Mouse (Mus musculus) limb, embryonic 15.5 days (tissue): Measurements from ENCODE around the gene Ntrk2. TPM values are rescaled to one million over a fixed set of nuclear protein-coding genes. Genes with fewer than 3 reads are reported as not detected.

Experiments used
- ATAC-seq: fragments of 200-750 bp; cut with Nextera tagmentation; 2 replicates; pipeline ENCODE4 v1.8.0; 2017; ENCODE audit warnings: low read depth, moderate TSS enrichment; ENCODE audit not compliant: insufficient number of reproducible peaks, low FRiP score, low TSS enrichment
- H3K27ac ChIP-seq: fragments of 300-500 bp; sonication (generic); 2 replicates; pipeline ENCODE4 v1.5.1; 2015; ENCODE audit warnings: moderate library complexity, mild to moderate bottlenecking, inconsistent platforms
- H3K27me3 ChIP-seq: fragments of 300-500 bp; sonication (generic); 2 replicates; pipeline ENCODE4 v1.6.1; 2015; ENCODE audit warnings: inconsistent platforms
- H3K36me3 ChIP-seq: fragments of 300-500 bp; sonication (generic); 2 replicates; pipeline ENCODE4 v1.6.1; 2015; ENCODE audit warnings: inconsistent platforms
- H3K4me1 ChIP-seq: fragments of 300-500 bp; sonication (generic); 2 replicates; pipeline ENCODE4 v1.6.1; 2015; ENCODE audit warnings: inconsistent platforms
- H3K4me2 ChIP-seq: fragments of 300-500 bp; sonication (generic); 2 replicates; pipeline ENCODE4 v1.6.1; 2015; ENCODE audit warnings: mild to moderate bottlenecking, inconsistent platforms
- H3K4me3 ChIP-seq: fragments of 300-500 bp; sonication (generic); 2 replicates; pipeline ENCODE4 v1.5.1; 2015; ENCODE audit warnings: mild to moderate bottlenecking, inconsistent platforms
- H3K9ac ChIP-seq: fragments of 300-500 bp; sonication (generic); 2 replicates; pipeline ENCODE4 v1.6.1; 2015; ENCODE audit warnings: inconsistent platforms
- H3K9me3 ChIP-seq: fragments of 300-500 bp; sonication (generic); 2 replicates; pipeline ENCODE4 v1.6.1; 2016; ENCODE audit warnings: inconsistent platforms
- WGBS: fragments of 180-500 bp; shearing (Covaris S2); methylation state at CpG from one replicate; pipeline ENCODE4 v1.1.7; 2015; 5-methylcytosine and 5-hydroxymethylcytosine counted together
- polyA plus RNA-seq: library from polyadenylated mRNA; unstranded; fragments of >200 nt; fragmentation: Nextera tagmentation; extraction: Ambion mirVana; gene quantifications from 2 replicates; pipeline ENCODE4 v1.2.1, GENCODE M21; 2015

Gene Ntrk2
- polyA plus RNA-seq, 1 experiment from 2014 or later: 17.9 TPM

DNA sequence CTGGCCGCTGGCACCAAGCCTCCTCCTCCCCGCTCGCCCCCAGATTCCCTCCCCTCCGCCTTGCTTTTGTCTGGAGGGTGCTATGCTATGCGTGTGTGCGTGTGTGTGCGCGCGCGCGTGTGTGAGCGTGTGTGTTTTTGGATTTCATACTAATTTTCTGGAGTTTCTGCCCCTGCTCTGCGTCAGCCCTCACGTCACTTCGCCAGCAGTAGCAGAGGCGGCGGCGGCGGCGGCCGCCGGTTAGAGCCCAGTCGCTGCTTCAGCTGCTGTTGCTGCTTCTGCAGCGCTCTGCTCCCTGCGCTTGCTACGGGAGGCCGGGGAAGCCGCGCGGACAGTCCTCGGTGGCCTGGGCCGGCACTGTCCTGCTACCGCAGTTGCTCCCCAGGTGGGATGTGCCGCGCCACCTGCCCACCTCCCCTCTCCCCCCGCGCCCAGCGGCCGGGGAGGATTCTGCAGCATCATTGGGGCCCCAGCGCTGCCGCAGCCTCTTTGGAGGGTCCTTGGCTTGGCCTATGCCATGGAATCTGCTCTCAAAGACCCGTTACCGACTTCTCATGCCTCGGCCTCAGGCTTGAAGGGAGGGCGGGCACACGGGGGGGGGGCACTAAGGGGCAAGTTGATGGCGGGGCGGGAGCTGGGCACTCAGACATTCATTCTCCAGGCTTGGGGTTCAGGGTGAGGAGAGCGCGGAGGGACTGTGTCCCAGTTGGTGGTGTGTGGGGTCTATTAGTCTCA is 1.4 kb downstream of the Ntrk2 start:
- peak overlapping the region; percentile 44 for H3K9ac ChIP-seq
- ATAC-seq: 0 out of 2 replicates have a peak, but pooled peaks have one; percentile 24
- H3K27ac ChIP-seq: no peak overlapping the region
- H3K36me3 ChIP-seq: no peaks in the 10 kb centered on the region
- no peaks in the 10 kb centered on the region for H3K9me3 ChIP-seq
- WGBS: under 1% methylated on average over 50 of the region's 50 CpGs
- peaks cover 23% of the 10 kb centered on the region for H3K4me1 ChIP-seq
- H3K27me3 ChIP-seq: peaks cover 62% of the 10 kb centered on the region
- H3K4me3 ChIP-seq: peak overlapping the region; percentile 53
- H3K4me2 ChIP-seq: peak overlapping the region; percentile 98

DNA sequence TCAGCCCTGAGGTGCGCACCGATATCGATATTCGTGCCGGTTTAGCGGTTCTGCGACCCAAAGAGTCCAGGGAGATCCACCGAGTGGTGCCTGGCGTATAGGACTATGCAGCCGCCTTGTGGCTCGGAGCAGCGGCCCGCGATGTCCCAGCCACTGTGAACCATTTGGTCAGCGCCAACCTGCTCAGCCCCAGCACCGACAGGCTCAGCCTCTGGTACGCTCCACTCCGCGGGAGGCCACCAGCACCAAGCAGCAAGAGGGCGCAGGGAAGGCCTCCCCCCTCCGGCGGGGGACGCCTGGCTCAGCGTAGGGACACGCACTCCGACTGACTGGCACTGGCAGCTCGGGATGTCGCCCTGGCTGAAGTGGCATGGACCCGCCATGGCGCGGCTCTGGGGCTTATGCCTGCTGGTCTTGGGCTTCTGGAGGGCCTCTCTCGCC is 2.0 kb downstream of the Ntrk2 start:
- Histone ChIP-seq H3K27ac (no peak overlapping the region), H3K27me3 (peaks cover 62% of the 10 kb centered on the region), H3K4me3 (peak overlapping the region; percentile 53), H3K9me3 (no peaks in the 10 kb centered on the region), H3K4me1 (peaks cover 23% of the 10 kb centered on the region), H3K9ac (peak overlapping the region; percentile 34), H3K4me2 (peak overlapping the region; percentile 98), H3K36me3 (no peaks in the 10 kb centered on the region)
- WGBS: 1% methylated on average over 31 of the region's 32 CpGs
- ATAC-seq: 0 out of 2 replicates have a peak, but pooled peaks have one; percentile 19

DNA sequence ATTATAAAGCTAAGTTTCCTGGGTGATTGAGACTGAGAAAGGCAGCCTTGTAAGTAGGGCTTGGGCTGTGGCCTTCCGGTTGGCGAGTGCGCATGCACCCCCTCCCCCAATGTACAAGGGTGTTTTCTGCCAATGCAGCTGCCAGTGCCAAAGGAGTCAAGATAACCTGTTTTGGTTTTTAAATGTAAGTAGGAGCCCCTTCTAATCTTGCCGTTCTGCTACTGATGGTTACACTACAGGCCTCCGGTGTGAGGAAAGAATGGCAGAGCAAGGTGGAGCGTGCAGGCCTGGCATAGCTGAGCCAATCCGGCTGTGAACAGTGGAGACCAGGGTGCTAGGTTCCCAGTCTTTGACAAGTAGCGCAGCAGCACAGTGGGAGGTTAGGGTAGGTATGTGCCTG is 3.6 kb downstream of the Ntrk2 start:
- 86% methylated on average over 8 of the region's 8 CpGs for WGBS
- no peak for ATAC-seq
- no peak overlapping the region for H3K4me2 ChIP-seq
- H3K27ac ChIP-seq: no peak overlapping the region
- H3K9me3 ChIP-seq: no peaks in the 10 kb centered on the region
- H3K9ac ChIP-seq: no peak overlapping the region
- H3K27me3 ChIP-seq: peaks cover 57% of the 10 kb centered on the region
- no peak overlapping the region for H3K4me3 ChIP-seq
- no peaks in the 10 kb centered on the region for H3K36me3 ChIP-seq
- H3K4me1 ChIP-seq: peaks cover 23% of the 10 kb centered on the region

DNA sequence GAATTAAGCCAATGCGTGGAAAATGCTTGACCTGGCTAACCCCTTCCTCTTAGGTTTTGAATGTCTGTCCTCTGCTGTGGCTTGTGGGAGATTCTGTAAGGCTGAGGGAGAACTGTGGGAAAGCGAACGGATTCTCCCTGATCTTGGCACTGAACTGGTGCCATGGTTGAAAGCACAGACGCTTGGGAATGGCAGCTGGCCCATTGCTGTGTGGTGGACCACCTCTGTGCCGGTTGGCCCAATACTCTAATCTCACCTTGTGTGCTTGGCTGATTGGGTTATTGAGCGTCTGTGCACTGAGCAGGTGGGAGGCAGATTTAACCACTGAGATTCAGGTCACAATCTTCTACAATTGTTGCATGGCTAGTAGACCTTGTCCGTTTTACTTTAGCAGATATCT is 18.4 kb downstream of the Ntrk2 start:
- Histone ChIP-seq H3K4me1 (no peaks in the 10 kb centered on the region), H3K9me3 (no peaks in the 10 kb centered on the region; the same call in 1 of the 2 replicates), H3K4me3 (no peak overlapping the region), H3K27me3 (no peaks in the 10 kb centered on the region), H3K27ac (no peak overlapping the region), H3K36me3 (no peaks in the 10 kb centered on the region), H3K4me2 (no peak overlapping the region), H3K9ac (no peak overlapping the region)
- ATAC-seq: no peak
- WGBS: 83% methylated on average over 7 of the region's 7 CpGs

DNA sequence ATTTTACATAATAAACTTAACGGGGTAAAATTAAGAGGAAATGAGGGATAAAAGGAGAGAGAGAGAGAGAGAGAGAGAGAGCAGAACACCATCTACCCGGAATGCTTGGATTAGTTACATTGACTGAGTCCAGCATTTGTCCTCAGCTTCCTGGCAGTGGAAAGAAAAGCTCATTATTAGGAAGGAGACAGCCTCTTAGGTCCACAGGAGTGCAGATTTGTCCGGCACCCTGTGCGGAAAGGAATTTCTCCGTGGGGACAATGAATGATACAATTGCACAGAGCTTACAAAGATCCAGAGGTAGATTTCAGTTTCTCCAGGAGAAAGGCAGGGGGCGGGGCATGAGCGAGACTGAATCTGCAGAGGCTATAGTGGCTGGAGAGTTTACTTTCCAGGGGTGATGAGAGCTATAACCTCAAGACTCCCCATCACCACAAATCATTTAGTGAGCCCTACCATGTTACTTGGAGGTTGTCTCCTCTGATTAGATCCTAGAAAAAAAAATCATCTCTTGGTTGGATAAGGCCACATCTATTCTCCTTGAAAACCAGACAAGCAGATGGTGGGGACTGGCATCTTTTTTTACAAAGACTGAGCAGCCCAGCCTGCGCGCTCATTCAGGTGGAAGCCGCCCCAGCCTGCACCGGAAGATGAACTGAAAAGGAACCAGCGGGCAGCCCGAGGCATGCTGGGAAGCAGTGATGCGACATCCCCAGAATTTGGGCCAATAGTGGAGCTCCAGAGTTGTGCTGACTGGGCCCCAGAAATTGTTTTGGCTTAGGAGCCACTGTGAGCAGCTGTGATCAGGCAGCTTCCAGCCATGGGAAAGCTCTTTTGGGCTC is 20.2 kb downstream of the Ntrk2 start:
- ATAC-seq: no peak
- no peak overlapping the region for H3K4me3 ChIP-seq
- H3K9me3 ChIP-seq: no peaks in the 10 kb centered on the region; the same call in 1 of the 2 replicates
- H3K27ac ChIP-seq: no peak overlapping the region
- H3K4me1 ChIP-seq: no peaks in the 10 kb centered on the region
- no peaks in the 10 kb centered on the region for H3K36me3 ChIP-seq
- H3K4me2 ChIP-seq: no peak overlapping the region
- no peak overlapping the region for H3K9ac ChIP-seq
- 75% methylated on average over 14 of the region's 14 CpGs for WGBS
- no peaks in the 10 kb centered on the region for H3K27me3 ChIP-seq

DNA sequence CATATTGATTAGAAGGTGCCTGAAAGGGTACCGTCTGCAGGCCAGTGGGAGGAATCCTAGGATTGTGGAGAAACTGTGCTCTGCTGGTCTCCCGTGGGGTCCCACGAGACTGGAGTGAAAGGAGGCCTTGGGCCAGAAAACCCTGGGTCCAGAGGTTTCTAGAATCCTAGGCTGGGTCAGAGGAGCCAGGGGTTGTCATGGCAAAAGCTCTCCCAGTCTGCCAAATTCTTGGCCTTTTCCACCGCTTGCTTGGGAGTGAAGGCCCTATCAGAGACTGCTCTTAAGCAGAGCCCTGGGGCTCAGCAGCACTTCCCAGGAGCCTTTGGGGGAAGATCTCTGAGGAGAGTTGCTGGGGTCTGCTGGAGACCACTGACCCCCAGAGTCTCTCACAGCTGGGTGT is 25.6 kb downstream of the Ntrk2 start:
- Histone ChIP-seq H3K9ac (no peak overlapping the region), H3K9me3 (no peaks in the 10 kb centered on the region; the same call in 1 of the 2 replicates), H3K27me3 (no peaks in the 10 kb centered on the region), H3K36me3 (no peaks in the 10 kb centered on the region), H3K4me2 (no peak overlapping the region), H3K27ac (no peak overlapping the region), H3K4me3 (no peak overlapping the region), H3K4me1 (no peaks in the 10 kb centered on the region)
- ATAC-seq: no peak
- 81% methylated on average over 4 of the region's 4 CpGs for WGBS

DNA sequence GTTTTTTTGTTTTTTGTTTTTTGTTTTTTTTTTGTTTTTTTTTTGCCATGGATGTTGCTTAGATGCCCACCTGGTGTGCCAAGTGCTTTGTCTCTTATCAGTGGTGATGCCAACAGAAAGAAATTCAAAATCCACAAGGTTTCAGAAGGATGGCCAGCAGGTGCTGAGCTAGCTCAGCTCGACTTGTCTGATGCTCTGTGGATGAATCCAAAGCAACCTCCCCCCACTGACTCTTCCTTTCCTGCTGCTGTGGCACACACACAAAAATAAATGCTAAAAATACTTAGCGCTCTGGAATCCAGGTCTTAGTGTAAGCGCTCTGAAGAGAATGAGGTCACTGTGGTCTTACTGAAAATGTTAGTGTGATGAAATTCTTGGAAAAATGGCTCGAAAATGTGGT is 28.4 kb downstream of the Ntrk2 start:
- Histone ChIP-seq H3K4me3 (no peak overlapping the region), H3K27ac (no peak overlapping the region), H3K4me2 (no peak overlapping the region), H3K36me3 (no peaks in the 10 kb centered on the region), H3K27me3 (no peaks in the 10 kb centered on the region), H3K9ac (no peak overlapping the region), H3K9me3 (no peaks in the 10 kb centered on the region), H3K4me1 (no peaks in the 10 kb centered on the region)
- 63% methylated on average over 4 of the region's 4 CpGs for WGBS
- ATAC-seq: no peak

DNA sequence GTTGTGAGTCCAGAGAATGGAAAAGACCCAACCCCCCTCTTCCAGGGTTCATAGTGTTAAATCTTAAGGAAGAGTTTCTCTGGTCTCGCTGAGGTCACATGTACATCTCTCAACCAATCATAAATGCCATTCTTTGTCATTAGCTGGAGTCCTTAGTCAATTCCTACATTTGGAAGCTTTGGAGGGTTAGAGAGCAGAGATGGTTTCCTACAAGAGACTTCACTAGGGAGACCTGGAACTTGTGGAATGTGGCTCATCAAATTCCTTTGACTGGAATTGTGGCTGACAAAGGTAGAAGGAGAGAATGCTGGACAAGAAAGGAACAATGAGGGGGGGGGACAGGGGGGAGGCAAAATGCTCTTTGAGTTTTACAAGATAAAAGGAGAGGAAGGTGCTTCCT is 30.5 kb downstream of the Ntrk2 start:
- Histone ChIP-seq H3K9ac (no peak overlapping the region), H3K27ac (no peak overlapping the region), H3K27me3 (no peaks in the 10 kb centered on the region), H3K9me3 (no peaks in the 10 kb centered on the region), H3K4me2 (no peak overlapping the region), H3K36me3 (no peaks in the 10 kb centered on the region), H3K4me3 (no peak overlapping the region), H3K4me1 (peaks cover 6% of the 10 kb centered on the region; the same call in 1 of the 2 replicates)
- ATAC-seq: no peak
- 80% methylated on average over 1 of the region's 1 CpGs for WGBS

DNA sequence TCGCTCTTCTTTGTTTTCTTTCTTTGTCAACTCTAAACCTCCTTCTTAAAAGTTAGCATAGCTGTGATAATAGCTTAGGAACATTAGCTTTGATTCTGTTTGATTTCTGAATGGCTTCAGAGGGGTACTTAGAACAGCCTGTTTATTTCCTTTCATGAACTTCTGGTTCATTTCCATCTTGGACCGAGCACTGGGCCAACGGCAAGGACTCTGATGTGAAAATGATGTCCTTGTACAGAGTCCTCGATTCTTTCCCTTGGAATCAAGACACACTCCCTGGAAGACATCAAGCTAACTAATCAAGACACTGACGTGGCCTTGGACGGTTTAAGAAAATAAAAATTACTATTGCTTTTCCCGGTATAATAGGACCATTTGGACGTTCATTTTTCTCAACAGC is 31.7 kb downstream of the Ntrk2 start:
- no peak for ATAC-seq
- H3K27ac ChIP-seq: no peak overlapping the region
- WGBS: 85% methylated on average over 8 of the region's 8 CpGs
- H3K27me3 ChIP-seq: no peaks in the 10 kb centered on the region
- H3K4me3 ChIP-seq: no peak overlapping the region
- no peaks in the 10 kb centered on the region for H3K9me3 ChIP-seq
- H3K36me3 ChIP-seq: no peaks in the 10 kb centered on the region
- H3K9ac ChIP-seq: no peak overlapping the region
- H3K4me1 ChIP-seq: peaks cover 6% of the 10 kb centered on the region; the same call in 1 of the 2 replicates
- H3K4me2 ChIP-seq: no peak overlapping the region

DNA sequence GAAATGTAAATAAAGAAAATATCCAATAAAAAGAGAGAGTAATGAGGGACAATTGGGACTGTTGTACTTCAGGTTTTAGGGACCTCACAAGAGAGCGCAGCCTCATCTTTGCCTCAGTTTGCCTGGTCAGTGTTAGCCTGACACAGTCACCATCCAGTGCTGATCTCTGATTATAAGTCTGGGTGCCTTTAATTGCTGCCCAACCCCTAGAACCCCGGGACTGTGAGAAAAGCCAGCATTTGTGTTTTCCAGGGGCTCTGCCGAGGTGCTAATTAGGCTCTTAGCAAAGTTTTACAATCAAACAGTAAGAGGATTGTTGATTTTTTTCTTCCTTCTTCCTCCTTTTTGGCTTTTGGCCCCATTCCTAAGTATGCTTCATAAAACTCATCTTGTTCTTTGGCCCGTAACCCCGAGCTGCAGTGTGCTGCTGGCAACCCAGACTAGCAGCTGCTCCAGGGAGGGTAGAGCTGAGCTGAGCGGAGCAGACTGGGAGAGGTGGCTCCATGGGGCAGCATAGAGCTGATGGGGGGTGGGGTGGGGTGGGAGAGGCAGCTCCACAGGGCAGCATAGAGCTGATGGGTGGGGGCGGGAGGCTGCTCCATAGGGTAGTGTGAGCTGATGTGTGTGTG is 34.5 kb downstream of the Ntrk2 start:
- ATAC-seq: 0 out of 2 replicates have a peak, but pooled peaks have one; percentile 35
- Histone ChIP-seq H3K9ac (no peak overlapping the region), H3K4me2 (no peak overlapping the region), H3K4me1 (peaks cover 6% of the 10 kb centered on the region; the same call in 1 of the 2 replicates), H3K36me3 (no peaks in the 10 kb centered on the region), H3K27me3 (no peaks in the 10 kb centered on the region), H3K9me3 (no peaks in the 10 kb centered on the region), H3K4me3 (no peak overlapping the region), H3K27ac (no peak overlapping the region)
- WGBS: 19% methylated on average over 7 of the region's 7 CpGs

DNA sequence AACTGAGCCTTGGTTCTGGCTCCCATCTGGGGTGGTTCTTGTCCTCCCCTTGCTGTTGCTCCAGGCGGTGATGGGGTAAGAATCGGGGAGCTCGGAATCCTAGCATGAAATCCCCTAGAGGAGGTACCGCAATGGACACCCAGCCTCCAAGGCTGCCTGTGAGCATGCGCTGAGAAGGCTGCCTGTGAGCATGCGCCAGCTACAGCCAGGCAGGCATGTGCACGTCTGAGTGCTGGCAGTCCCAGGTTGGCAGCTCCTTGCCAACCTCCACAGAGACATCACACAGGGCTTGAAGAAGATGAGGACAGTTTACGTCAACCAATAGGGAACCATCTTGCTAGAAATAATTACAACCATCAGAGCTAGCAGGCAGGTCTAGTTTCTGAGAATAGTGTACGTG is 37.5 kb downstream of the Ntrk2 start:
- no peak overlapping the region for H3K9ac ChIP-seq
- no peak overlapping the region for H3K4me3 ChIP-seq
- no peaks in the 10 kb centered on the region for H3K36me3 ChIP-seq
- peaks cover 6% of the 10 kb centered on the region; the same call in 1 of the 2 replicates for H3K4me1 ChIP-seq
- no peaks in the 10 kb centered on the region for H3K9me3 ChIP-seq
- ATAC-seq: no peak
- no peak overlapping the region for H3K4me2 ChIP-seq
- WGBS: 77% methylated on average over 9 of the region's 9 CpGs
- H3K27ac ChIP-seq: no peak overlapping the region
- H3K27me3 ChIP-seq: no peaks in the 10 kb centered on the region

DNA sequence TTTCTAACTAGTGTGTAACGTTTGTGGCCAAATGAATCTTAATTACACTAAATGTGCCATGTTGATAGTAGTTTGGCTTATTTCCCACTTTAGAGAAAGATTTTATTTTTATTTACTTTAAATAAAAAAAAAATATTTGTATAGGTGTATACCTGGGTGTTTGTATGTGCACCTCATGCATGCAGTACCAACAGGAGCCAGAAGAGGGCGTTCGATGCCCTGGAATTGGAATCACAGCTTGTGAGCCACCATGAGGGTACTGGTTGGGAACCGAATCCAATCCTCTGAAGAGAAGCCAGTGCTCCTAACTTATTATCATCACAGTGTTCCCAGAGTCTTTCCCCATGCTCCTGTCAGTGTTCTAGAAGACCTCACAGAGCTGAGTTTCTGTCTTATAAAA is 42.2 kb downstream of the Ntrk2 start:
- H3K9ac ChIP-seq: no peak overlapping the region
- H3K36me3 ChIP-seq: no peaks in the 10 kb centered on the region
- no peaks in the 10 kb centered on the region for H3K4me1 ChIP-seq
- no peak overlapping the region for H3K27ac ChIP-seq
- no peak overlapping the region for H3K4me3 ChIP-seq
- ATAC-seq: no peak
- H3K4me2 ChIP-seq: no peak overlapping the region
- H3K27me3 ChIP-seq: no peaks in the 10 kb centered on the region
- no peaks in the 10 kb centered on the region for H3K9me3 ChIP-seq
- WGBS: 88% methylated on average over 4 of the region's 4 CpGs
